Mouse (Mus musculus): ENCODE measurements around the gene Ece2. TPM values are rescaled to one million over a fixed set of nuclear protein-coding genes. Genes with fewer than 3 reads are reported as not detected.
"Not testable (repeated sequence)": the region's sequence is repeated elsewhere in the genome, so short reads cannot be mapped to it uniquely, and the experiment has no call there.

Ece2 gene
- total RNA-seq, 2 experiments from 2014 or later: 11.4 to 14.9 TPM

DNA sequence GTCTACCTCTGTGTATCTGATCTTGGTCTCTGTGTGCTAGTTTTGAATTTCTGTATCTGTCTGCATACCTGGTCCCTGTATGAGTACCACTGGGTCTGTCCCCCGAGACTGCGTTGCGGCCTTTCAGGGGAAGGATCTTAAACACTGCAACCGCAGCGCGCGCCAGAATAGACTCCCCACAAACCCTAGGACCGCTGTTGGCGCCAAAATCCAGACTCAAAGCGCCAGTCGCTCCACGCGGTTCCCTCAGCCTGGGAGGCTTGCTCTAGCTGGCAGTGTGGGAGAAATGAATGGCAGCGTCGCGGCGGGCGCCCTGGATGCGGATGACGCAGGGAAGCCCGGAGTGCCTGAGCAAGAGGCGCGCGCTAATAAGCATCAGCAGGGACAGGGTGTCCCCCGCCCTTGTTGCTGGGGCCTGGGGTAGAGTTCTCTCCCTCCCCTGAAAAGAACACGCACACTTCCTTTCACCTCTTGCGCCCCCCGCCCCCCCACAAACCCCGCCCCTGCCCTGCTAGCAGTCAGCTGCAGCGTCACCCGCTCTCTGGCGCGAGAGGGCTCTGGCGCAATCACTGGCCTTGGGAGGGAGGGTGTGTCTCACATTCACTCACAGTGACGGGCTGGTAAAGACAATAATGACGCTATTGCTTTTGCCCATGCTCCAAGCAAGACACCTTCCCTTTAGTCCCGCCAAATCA lies 7.5 kb upstream of the Ece2 start:
- DNase-seq (ENCODE audit: low spot score in 2 of 2): peak in 1 of 2 experiments; percentile 59

DNA sequence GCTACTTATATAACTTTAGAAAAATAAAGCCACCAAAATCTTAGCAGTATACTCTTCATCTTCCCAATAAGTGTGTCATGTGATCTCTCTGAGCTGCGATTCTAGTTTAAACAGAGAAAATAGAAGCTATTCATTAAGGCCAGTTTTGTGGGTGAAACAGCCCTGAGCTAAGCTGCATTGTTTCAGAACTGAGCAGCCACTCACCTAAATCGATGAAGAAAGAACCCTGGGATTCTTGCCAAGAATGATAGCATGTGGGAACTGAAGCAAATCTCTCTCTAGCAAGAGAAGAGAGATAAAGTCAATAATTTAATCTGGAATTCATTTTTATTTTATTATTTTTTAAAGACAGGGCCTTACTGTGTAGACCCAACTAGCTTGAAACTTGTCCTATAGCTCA lies 6.4 kb upstream of the Ece2 start:
- no peak for DNase-seq (ENCODE audit: low spot score in 2 of 2)

DNA sequence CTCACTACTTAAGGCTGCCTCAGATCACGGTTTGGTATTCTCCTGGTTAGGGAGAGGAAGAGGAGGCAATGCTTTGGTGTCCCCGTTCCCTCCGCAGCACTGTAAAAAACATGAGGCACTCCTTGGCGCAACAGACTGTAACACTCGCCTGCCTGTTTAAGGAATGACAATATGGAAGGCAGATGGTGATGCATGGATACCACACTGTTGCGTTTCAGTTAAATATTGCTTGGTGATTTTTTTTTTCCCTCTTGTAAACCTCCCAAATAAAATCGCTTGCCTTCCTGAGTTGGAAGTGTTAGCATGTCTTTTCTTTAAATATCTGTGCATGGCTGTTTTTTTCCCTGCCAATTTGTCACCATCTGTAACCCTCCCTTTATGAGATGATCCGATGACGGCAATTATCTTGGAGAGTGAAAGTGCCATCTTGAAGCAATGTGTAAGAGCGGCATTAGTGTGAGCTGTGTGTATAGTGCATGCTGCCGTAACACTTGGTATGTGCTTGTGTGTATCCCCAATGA lies 697 bp upstream of the Ece2 start:
- no peak for DNase-seq (ENCODE audit: low spot score in 2 of 2)

GRCm38 (mm10) chr16:20637410-20637809 lies 7.8 kb downstream of the Ece2 start:
- DNase-seq (ENCODE audit: low spot score in 2 of 2): no peak

- no peak for DNase-seq (ENCODE audit: low spot score in 2 of 2)
Observed at GRCm38 (mm10) chr16:20638367-20638766, 8.7 kb downstream of the Ece2 start.

DNA sequence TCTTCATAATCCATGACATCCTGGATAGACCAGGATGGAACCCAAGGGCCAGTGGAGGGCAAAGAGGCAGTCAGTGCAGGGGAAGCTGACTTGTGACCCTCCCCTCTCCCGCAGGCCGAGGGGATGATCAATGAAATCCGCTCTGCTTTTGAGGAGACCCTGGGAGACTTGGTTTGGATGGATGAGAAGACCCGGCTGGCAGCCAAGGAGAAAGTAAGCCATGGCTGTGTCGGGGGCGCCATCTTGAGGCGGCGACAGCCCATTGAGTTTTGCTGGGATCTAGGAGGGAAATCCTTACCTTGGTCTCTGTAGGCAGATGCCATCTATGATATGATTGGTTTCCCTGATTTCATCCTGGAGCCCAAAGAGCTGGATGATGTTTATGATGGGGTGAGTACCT lies 12.5 kb downstream of the Ece2 start:
- DNase-seq (ENCODE audit: low spot score in 2 of 2): peak; percentile 22 to 50

DNA sequence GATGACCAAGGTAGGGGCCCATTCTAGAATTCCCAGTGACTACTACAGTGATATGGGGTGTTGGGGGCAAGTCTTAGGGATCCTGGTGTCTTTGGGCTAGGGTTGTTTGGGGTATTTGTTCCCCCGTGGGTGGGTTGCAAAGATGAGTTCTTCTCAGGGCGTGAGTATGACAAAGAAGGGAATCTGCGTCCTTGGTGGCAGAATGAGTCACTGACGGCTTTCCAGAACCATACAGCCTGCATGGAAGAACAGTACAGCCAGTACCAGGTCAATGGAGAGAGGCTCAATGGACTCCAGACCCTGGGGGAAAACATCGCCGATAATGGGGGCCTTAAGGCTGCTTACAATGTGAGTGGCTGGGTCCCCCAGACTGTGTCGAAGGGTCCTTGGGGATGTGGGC lies 14.3 kb downstream of the Ece2 start:
- DNase-seq (ENCODE audit: low spot score in 2 of 2): no peak

DNA sequence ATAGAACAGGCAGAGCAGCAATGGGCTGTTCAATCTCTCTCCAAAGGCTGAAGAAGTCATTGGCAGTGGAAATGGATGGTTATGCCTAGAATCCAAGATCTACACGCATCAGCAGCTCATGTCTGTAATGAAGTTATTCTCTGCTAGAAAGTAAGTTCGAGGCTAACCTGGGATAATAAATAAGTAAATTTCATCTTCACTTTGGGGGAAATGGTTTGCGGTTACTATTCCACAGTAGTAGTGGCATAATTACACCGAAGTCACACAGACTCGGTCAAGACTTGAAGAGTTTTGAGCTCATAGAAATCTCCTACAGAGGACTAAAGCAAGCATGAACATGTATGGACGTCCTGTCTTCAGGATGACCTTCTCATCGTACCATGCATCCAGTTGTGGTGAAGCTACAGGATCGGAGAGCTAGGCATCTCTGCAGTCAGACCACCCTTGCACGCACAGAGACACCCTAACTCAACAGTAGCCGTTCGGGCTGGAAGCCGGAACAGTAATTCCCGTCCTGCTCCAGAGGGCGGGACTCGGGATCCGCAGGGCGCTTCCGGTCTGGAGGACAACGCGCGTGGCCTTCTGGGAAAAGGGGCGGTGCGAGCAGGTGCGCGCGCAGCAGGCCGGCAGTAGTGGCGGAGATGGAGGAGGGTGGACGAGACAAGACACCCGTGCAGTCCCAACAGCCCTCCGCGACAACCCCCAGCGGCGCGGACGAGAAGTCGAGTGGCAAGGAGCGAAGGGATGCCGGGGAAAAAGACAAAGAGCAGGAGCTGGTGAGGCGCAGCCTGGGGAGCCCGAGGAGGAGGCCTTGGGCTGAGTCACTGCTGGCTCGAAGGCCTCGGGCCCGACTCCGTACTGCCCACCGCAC lies 21.7 kb downstream of the Ece2 start, which contains the start of gene Psmd2:
Psmd2 (plus strand) TSS at position 577 of the 871 bp plus-strand sequence.
- DNase-seq (ENCODE audit: low spot score in 2 of 2): peak; percentile 93 to 96

- no peak for DNase-seq (ENCODE audit: low spot score in 2 of 2)
Observed at GRCm38 (mm10) chr16:20651947-20652310, 22.3 kb downstream of the Ece2 start.

- no peak for DNase-seq (ENCODE audit: low spot score in 2 of 2)
Observed at GRCm38 (mm10) chr16:20653315-20653714, 23.7 kb downstream of the Ece2 start.

DNA sequence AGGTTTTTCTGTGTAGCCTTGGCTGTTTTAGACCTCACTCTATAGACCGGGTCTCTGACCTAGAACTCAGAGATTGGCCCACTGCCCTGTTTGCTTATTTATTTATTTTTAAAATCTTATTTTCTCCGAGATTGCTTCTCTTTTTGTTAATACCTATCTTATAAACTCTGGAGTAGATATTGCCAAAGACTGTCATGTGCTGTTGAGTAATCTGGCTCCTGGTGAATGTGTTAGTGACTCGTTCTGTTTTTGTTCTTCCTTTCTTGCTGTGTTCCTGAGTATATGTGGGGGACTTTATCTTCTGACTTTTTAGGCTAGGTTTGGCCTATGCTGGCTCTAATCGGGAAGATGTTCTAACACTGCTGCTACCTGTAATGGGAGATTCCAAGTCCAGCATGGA lies 28.0 kb downstream of the Ece2 start:
- DNase-seq (ENCODE audit: low spot score in 2 of 2): no peak

- not testable (repeated sequence) for DNase-seq (ENCODE audit: low spot score in 2 of 2)
Observed at GRCm38 (mm10) chr16:20668013-20668412, 38.4 kb downstream of the Ece2 start, which contains the start of gene Eif4g1. Gene Eif4g1, plus strand, starts transcription at chr16:20668313.

GRCm38 (mm10) chr16:20670291-20670690 lies 40.7 kb downstream of the Ece2 start:
- DNase-seq (ENCODE audit: low spot score in 2 of 2): no peak

DNA sequence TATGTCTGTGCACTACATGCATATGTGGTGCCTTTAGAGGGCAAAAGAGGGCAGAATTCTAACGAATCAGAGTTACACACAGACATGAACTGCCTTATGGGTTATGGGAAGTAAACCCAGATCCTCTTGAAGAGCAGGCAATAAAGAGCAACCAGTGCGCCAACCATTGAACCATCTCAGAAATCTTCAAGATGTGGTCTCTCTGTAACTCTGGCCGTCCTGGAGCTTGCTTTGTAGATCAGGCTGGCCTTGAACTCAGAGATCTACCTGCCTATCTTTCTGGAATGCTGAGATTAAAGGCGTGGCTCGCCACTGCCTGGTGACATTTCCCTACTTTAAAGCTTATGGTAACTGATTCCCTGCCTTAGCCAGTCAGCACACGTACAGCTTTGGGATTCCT lies 42.3 kb downstream of the Ece2 start:
- no peak for DNase-seq (ENCODE audit: low spot score in 2 of 2)

DNA sequence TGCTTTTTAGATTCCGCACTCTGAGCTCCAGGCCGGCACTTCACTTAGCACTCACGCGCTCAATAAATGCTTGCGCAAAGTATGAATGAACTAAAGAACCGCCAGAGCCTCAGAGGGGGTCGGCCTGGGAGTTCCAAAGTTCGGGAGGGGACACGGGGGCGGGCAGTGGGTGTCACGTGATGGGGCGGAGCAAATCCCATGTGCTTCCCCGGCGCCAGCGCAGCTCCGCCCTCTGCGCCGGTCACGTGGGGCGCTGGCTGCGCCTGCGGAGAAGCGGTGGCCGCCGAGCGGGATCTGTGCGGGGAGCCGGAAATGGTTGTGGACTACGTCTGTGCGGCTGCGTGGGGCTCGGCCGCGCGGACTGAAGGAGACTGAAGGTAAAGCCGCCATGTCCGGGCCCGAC lies 42.9 kb downstream of the Ece2 start:
- peak; percentile 87 to 88 for DNase-seq (ENCODE audit: low spot score in 2 of 2)

DNA sequence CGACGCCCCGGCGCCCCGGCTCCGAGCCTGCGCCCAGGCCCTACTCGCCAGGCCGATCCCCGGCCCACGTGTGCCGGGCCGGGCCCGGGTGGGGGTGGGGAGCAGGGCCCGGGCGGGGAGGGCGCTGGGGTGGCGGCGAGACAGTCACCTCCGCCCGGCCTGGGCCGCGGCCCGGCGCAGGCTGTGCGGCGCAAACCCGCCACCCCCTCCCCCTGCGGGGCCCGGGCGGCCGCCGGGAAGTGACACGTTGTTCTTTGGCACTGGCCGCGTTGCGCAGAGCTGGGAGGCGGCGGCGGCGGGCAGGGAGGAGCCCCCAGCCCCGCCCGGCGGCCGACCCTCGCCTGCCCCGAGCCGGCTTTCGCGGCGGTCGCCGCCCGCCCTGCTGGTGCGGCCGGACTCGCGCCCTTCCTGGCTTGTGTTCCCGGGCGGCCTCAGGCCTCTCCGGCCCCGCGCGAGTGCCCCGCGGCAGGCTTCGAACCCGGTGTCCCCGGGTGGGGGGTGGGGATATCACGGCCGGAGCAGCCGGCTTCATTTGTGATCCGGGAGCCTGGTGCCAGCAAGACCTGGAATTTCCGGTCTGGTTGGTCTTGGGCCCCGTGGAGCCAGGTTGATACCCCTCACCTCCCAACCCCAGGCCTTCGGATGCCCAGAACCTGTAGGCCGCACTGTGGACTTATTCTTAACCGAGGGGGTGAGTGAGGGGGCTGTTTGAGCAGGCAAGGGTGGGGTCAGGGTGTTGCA lies 43.5 kb downstream of the Ece2 start:
- peak; percentile 37 to 42 for DNase-seq (ENCODE audit: low spot score in 2 of 2)

- DNase-seq (ENCODE audit: low spot score in 2 of 2): peak in 1 of 2 experiments; percentile 31
Observed at GRCm38 (mm10) chr16:20673706-20674303, 44.2 kb downstream of the Ece2 start.

GRCm38 (mm10) chr16:20675213-20675612 lies 45.6 kb downstream of the Ece2 start:
- DNase-seq (ENCODE audit: low spot score in 2 of 2): no peak

DNA sequence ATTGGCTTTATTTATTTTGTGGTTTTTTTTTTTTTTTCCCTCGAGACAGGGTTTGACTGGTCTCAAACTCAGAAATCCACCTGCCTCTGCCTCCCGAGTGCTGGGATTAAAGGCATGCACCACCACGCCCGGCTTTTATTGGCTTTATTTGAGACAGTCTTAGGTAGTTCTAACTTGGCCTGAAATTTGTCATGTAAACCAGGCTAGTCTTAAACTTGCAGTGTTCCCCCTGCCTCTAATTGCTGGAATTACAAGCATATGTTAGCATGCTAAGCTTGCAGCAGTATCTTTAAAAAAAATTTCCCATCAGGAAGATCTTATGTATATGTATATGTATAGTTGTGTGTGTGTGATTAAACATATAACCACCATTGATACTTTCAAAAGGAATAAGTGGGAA lies 47.1 kb downstream of the Ece2 start:
- DNase-seq (ENCODE audit: low spot score in 2 of 2): no peak

DNA sequence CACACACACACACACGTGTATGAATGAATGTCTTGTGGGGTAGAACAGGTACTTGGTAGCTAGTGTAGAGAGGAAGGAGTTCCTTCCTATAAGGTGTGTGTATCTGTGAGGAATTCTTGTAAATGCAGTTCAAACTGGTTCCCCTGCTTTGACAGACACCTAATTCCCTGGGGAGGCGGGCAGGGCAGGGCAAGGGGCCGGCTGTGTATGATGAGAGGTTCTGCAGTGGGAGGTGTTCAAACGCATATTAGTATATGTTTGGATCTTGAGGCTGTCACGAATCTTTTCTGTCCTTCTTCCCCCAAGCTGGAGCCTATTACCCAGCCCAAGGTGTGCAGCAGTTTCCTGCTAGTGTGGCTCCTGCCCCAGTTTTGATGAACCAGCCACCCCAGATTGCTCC lies 47.8 kb downstream of the Ece2 start:
- DNase-seq (ENCODE audit: low spot score in 2 of 2): no peak

Measured in adrenal gland, postnatal 4 days (tissue).